Mouse (Mus musculus): ENCODE measurements around the gene Desi1.
"Not testable (repeated sequence)": the region's sequence is repeated elsewhere in the genome, so short reads cannot be mapped to it uniquely, and the experiment has no call there.

Gene Desi1

DNA sequence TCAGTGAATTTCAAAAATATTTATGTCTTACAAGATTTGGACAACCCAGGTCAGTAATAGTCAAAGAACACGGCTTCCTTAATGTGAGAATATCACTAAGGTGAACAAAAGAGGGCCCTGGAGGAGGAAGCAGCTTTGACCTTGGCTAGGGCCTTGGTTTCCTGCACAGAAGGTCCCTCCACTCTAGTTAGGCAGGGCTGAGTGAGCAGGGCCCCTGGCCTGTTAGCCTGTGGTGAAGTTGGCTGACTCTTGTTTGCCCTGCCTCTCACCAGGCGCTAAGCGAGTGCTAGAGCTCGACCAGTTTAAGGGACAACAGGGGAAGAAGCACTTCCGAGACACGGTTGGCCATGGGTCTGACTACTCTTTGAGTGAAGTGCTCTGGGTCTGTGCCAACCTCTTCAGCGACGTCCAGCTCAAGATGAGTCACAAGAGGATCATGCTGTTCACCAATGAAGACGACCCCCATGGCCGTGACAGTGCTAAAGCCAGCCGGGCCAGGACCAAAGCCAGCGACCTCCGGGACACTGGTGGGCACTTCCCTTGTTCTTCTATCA is 11.1 kb downstream of the Desi1 start:
- DNase-seq (ENCODE audit: extremely low read depth, insufficient read length, low spot score) = peak; percentile 57

DNA sequence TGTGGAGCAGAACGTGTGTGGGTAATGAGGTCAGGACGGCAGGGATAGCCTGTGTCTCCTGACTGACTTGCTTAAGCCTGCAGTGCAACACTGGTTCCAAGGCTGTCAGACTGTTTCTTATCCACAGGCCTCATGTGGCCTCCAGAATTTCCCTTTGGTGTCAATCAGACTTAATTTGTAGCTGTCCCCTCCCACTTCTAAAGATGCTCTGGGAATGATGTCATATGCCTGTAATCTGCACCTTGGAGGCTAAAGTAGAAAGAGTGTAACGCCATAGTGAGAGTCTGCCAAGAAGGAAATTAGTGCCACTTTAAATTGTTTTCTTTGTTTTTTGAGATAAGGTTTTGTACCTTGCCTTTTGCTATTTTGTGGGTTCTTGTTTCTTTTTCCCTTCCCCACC is 14.4 kb downstream of the Desi1 start:
- DNase-seq (ENCODE audit: extremely low read depth, insufficient read length, low spot score) = no peak

DNA sequence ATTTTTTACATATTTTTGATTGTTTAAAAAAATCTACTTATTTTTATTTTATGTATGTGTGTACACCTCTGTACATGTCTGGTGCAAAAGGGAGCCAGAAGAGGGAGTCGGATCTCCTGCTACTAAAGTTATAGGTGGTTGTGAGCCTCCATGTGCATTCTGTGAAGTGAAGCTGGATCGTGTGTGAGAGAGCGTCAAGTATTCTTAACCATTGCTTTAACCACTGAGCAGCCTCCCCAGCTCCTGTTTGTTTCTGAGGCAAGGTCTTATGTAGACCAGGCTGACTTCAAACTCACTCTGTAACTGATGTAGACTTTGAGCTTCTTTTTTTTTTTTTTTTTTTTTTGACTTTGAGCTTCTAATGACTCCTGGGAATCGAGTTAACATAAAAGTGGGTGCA is 16.2 kb downstream of the Desi1 start:
- no peak for DNase-seq (ENCODE audit: extremely low read depth, insufficient read length, low spot score)

DNA sequence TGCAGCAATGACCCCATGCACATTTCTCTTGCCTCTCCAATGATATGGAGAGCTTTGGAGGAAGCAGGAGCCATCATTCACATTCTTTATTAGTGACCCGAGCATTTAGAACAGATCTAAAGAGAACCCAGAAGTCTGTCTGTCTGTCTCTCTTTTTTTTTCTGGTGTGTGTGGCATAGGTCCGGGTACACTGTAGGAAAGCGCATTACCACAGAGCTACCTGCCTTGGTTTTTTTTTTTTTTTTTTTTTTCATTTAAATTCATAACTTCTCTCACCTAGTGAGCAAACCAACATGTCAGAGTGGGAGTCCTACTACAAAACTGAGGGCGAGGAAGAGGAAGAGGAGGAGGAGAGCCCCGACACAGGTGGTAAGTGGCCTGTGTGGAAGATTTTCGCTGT is 16.8 kb downstream of the Desi1 start:
- no peak for DNase-seq (ENCODE audit: extremely low read depth, insufficient read length, low spot score)

DNA sequence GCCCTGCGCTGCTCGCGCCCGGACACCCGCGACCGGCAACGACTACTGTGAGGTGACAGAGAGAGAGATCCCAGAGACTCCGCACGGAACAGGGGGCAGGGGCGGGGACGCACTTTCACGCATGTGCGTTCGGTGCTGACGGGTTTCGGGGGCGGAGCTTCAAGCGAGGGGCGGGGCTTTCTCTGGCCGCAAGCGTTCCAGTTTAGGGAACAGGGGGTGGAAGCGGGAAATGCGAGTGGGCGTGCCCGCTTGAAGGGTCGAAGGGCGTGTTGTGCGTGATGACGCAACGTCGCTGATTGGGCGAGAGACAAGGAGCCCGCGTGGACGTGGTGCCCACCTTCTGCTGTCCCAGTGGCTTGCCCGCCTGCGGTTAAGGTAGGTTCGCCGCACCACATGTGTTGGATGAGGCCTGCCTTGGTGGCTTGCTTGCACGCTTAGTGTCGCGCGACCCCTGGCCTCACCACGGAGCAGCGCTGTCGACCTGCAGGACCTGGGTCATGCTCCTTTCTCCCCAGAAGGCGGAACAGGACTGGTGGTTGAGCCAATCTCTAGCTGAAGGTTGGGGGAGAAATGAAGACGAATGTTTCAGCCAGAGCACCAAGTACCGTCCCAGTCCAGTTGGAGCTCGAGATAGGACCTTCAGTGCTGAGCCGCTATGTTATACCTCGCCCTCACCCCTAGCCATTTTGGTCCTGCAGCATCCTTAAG is 17.4 kb downstream of the Desi1 start:
- peak; percentile 99 for DNase-seq (ENCODE audit: extremely low read depth, insufficient read length, low spot score)

DNA sequence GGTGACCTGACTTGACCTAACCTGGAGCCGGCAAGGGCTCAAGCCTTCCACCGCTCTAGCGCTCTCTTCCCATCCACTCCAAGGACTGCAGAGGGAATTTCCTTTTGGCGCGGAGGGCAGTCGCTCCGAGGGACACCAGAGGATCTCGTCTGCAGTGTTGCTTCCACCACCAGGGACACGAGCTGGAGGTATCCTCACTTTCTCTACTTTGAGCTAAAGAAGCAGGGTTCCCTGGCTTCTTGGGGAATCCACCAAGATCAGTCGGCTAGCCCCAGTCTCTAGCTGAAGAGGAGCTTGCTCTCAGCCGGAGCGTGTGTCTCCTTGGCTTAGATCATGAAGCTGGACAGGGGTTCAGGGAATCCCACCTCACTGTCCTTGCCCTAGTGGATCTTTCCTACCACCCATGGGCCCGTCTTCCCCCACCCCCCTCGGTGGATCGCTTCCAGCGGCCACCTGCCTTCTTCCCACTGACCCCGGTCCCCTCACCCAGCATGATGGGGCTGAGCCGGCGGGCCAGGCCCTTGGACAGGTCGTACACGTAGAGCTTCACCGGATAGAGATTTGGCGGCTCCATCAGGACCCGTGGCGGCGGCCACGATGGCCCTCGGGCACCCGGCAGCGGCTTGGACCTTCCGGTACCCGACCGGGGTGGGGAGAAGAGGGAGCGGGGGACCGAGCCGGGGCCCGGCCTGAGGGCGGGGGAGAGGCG is 18.1 kb downstream of the Desi1 start:
- no peak for DNase-seq (ENCODE audit: extremely low read depth, insufficient read length, low spot score)

DNA sequence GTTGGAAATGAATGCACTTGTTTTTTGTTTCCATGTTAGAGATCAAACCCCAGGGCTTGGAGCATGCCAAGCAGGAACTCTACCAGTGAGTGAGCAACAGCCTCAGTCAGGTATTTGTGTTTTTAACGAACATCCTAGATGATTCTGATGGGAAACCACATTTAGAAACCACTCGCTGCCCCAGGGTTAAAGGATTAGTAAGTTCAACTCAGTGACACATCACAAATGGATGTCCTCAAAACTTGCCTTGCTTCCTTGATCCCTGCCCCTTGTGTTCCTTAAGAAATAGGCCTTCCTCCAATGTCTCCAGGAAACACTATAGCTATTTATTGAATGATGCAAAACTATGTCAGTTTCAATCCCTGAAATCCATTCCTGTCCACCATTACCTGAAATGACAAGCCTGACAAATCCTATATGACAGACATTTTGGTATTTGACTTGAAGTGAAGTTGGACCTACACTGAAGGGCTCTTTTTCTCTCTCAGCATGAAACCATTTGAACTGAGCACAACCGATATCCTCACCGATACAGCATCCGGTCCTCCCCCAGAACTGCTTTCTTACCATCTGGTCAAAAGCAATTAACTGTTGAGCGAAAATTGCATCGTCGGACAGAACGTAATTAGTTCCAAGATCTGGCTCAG is 18.8 kb downstream of the Desi1 start:
- no peak for DNase-seq (ENCODE audit: extremely low read depth, insufficient read length, low spot score)

DNA sequence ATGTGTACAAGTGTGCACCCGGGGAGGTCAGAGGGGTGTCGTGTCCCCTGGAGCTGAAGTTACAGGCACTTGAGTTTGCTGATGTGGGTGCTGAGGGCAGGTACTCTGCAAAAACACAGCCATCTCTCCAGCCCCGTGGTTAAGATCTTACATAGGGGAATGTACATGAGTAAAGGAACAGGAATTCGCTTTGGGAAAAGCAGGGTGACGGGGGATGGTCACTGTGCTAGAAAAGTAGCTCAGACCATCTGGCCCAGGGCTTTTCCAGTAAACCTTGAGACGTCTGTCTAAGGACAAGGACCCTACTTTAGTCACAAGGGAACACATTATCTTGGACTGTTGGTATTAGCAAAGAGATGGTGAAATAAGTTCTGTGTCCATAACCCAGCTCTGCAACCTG is 21.7 kb downstream of the Desi1 start:
- DNase-seq (ENCODE audit: extremely low read depth, insufficient read length, low spot score) = peak; percentile 73

DNA sequence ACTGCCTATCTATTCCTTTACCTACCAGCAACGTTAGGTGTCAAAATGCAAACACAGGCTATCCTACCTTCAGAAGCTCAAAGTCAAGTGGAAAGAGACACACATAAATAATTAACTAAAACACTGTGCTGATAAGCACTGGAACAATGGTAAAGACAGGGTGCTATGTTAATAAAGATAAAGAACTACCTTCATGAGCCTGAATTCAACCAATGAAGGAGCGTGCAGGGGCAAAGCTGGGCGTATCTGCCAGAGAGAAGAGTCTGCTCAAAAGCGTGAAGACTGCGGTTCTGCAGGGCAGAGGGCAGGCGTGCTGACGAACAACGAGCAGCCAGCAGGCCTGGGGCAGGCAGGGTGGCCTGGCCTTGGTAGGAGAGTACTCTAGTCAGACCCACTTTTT is 29.4 kb downstream of the Desi1 start:
- no peak for DNase-seq (ENCODE audit: extremely low read depth, insufficient read length, low spot score)

DNA sequence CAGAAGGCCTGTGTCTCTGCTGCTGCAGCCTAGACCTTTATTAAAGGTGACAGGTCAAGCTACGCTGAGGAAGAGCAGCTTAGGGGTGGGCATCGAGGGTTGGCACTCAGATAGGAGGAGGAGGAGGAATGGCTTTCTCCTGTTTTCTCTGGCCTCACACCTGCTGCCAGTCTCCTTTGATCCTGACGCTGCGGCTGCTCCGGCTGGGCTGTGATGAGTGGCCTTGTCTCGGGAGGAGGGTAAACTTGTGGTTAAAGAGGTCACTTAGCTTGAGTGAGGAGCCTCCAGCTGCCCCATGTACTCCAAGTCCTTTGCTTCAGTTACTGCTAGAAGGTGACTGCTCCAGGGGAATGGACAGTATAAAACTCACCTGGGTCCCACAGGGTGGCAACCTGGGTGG is 39.7 kb downstream of the Desi1 start:
- no peak for DNase-seq (ENCODE audit: extremely low read depth, insufficient read length, low spot score)

DNA sequence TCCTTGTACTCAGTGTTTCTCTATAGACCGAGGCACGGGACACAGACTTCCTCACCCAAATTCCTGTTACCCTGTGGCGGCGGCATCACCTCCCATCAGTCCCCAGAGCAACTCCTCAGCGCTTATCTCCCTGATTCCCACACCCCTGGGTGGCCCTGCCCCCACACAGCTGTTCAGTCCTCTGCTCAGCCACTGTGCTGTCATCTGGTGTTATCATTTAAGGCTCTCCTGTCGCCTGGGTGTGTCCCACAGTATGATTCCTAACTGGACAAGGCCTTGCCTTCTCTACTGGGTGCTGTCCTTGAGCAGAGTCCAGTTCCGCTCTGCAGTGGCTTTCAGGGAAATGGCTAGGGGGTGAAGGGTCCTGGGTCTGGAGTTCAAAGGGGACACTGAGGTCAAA is 43.1 kb downstream of the Desi1 start:
- no peak for DNase-seq (ENCODE audit: extremely low read depth, insufficient read length, low spot score)

DNA sequence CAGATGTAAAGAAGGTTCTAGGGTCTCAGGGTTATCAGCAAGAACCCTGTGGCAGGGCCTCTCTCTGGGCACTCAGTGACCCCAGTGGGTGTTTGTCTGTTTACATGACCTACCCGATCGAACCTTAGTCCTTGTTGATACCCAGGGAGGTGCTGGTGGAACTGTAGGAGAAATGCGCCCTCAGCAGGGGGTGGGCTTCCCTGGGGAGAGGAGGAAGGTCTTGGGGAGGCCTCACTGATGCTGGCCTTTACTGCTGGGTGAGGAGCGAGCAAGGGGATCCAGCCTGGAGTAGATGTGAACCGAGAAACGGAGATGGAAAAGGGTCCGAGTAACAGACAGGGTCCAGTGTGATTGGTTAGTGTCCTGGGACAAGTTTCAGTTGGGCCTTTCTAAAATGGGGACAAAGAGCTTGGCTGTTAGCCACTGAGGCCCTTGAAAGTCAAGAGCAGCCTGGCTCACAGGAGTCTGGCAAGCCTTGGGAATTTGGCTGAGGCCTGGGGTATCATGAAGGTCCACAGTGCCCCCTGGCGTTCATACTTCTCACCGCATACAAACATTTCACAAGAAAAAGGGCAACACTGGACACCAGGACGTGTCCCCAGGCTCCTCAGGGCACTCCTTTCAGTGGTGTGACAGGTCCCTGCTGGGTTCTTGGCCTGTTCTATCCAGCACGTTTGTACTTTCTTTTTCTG is 44.1 kb downstream of the Desi1 start:
- peak; percentile 53 for DNase-seq (ENCODE audit: extremely low read depth, insufficient read length, low spot score)

DNA sequence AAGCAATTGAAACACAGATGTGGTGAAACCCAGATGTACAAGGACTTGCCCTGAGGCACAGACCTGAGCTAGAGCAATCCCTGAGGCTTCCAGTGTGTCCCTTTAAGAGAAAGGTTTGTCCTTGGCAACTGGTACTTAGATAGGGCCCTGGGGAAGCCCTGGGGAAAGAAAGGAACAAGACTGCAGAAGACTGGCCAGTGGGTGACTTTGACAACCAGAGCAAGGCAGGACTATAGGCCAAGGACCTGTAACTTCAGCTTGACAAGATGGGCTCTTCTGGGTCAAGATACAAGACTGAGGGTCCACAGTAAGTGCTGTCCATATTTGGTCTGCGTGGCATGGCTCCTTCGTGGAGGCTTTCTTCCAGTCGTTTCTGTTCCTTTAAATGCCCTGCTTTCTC is 46.0 kb downstream of the Desi1 start, which contains the start of gene Xrcc6:
Gene Xrcc6, plus strand, starts transcription at position 190 of the 400 bp plus-strand sequence.
- DNase-seq (ENCODE audit: extremely low read depth, insufficient read length, low spot score) = no peak

DNA sequence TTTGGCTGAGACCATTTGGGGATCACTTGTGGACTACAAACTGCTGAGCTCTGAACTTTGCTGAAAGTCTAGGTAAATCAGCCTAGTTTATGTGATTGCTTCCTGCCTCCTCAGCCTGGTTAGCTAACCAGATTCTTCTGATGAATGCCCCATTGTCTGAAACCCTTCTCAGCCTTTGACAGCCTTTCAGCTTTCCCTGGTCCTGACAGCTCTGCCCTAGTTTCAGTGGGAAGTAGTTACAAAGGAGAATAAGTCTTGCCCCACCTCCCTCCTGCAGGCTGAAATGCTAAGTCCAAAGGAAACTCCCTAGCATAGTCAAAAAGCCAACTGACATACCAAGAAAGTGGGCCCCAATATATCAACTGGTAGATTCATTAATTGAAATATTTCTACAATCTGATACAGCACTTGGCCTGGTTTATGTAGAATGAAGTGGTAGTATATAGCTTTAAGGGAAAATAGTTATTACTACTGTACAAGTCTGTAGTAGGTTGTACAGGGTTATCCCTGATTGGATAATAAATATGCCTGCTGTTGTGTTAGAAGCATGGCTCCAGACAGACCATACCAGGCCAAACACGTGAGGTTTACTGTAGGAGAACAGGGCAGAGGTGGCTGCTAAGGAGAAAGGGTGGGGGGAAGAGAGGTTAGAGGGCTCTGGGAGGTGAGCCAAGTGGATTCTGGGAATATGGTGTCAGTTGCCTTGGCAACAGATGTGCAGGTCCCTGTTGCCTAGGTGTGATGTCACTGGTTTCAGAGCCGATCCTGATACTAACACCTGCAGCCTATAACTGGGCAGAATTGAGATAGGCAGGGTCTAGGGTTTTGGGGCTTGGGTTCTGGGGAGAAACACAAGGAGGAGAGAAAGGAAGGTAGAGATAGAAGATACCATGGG is 48.1 kb downstream of the Desi1 start:
- no peak for DNase-seq (ENCODE audit: extremely low read depth, insufficient read length, low spot score)

DNA sequence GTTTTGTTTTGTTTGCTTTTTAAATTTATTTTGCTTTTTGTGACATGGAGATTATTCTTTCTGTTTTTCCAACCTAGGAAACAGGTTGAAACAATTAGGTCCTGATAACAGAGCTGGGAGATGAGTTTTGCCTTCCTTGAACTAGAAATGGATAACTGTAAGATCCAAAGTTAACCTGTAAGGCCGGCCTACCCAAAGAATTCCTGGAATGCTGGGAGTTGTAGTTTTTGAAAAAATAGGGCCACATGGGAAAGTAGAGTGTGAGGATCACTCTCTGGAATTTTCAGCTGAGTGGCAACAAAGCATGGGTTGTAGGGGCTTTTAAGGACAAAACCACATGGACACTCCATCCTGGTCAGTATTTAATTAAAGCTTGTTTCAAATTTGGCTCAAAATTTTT is 51.5 kb downstream of the Desi1 start:
- no peak for DNase-seq (ENCODE audit: extremely low read depth, insufficient read length, low spot score)

DNA sequence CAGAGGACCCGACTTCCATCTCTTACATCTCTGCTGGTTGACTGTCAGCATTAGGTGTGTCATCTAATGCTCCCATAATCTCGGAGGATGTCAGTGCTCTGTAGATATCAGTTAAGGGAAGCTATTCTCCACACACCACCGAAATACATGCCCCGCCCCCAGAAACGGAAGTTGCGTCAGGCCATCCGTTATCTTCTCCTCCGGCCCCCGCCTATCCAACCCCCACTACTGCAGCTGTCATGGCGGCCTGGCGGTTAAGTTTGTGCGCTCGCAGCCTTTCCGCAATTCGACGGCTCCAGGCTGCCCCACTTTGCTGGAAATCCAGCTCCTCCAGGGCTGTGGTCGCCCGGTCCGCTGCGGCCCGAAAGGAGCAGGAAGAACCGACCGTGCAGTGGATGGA is 53.3 kb downstream of the Desi1 start, which contains the start of gene 1700029P11Rik:
Gene 1700029P11Rik, plus strand, starts transcription at position 220 of the 400 bp plus-strand sequence.
- DNase-seq (ENCODE audit: extremely low read depth, insufficient read length, low spot score) = no peak

DNA sequence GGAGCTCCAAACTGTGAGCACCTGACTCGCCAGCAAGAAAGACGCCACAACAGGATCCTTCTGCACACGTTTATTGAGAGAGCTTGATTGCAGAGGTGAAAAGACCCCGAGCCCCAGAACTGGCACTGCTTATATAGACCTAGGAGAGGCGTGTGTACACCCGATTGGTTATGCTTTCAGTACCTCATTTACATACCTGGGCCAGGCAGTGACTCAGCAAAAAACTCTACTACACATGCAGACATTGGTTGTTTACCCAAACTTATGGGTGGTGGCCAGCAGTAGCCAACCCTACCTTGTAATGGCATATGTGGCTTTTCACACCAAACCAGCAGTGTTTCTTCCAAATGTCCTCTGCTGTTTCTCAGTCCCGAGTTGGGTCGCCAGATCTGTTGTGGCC is 58.5 kb downstream of the Desi1 start:
- DNase-seq (ENCODE audit: extremely low read depth, insufficient read length, low spot score) = not testable (repeated sequence)

DNA sequence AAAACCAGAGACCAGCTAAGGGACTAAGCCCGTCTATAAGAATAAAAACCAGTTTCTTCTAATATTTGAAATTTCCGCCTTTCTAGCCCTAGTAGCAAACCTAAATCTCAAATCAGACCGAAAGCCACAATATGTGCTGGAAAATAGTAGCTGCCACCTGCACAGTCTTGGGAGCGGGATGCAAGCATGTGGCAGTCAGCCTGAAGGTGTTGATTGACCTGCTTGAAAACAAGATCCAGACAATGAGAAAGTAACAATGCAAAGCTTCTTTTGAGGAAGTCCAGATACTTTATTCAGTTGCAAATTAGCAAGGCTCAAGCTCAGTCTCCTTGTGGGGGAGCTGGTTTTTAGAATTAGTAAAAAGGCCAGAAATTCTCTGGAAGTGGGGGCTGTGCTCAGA is 63.2 kb downstream of the Desi1 start:
- not testable (repeated sequence) for DNase-seq (ENCODE audit: extremely low read depth, insufficient read length, low spot score)

DNA sequence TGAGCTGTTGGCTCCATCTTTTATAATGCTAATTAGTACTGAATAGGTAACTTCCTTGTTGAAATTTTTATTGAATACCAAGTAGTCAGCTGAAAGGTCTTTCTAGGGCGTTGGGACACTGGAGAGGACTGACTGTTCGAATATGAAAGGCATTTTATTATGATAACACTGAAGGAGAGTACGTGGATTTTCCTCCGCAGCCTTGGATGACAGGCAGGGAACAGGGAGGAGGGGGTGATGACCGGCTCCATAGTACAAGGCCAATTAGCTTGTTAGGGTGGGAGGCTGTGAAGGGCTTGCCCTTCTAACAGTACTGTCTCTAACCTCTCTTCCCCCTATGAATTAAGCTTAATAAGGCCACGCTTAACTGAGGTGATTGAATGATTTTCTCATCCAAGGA is 64.0 kb downstream of the Desi1 start:
- DNase-seq (ENCODE audit: extremely low read depth, insufficient read length, low spot score) = not testable (repeated sequence)

DNA sequence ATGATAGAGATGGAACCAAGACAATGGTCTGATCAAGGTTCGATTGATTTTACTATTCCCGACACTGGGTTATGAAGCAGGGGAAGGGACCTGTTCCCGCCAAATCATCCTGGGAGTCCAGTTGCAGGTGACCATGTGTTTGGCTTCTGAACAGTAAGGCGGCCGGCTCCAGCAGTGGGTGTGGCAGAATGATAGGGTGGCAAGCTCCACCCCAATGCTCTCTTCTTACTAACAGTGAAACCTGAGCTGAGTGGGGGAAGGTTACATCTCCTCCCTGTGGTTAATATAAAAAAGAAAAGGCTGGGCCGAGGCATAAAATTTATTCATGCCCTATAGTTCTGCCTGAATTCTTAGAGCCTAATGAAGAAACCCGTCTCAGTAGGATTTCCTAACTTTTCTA is 64.5 kb downstream of the Desi1 start:
- no peak for DNase-seq (ENCODE audit: extremely low read depth, insufficient read length, low spot score)
